Mouse (Mus musculus): ENCODE data around the gene Stard9.

- TF ChIP-seq CTCF (conservative IDR thresholded peaks at IDR 0.05; ENCODE audit: insufficient read depth, insufficient read length, low read depth, low read length) (no peak), POLR2A (IDR thresholded peaks at IDR 0.05; ENCODE audit: low read depth, low read length) (no peak)
Observed at GRCm38 (mm10) chr2:120622920-120623319, 6.0 kb upstream of the Stard9 start.
